Mouse (Mus musculus) 416B (cell line): Measurements from ENCODE around the gene Coro2b.

ENCODE experiments used
- DNase-seq: peaks from one replicate; pipeline ENCODE4 v3.0.0; 2011; ENCODE audit warnings: low read depth

Gene Coro2b

GRCm38 (mm10) chr9:62513492-62514133 lies 23.2 kb downstream of the Coro2b start:
- no peak for DNase-seq

- DNase-seq = peak; percentile 48
Observed at GRCm38 (mm10) chr9:62510530-62510936, 26.3 kb downstream of the Coro2b start.

- no peak for DNase-seq
Observed at GRCm38 (mm10) chr9:62509617-62510016, 27.2 kb downstream of the Coro2b start.

GRCm38 (mm10) chr9:62508740-62509524 lies 27.9 kb downstream of the Coro2b start:
- no peak for DNase-seq

DNA sequence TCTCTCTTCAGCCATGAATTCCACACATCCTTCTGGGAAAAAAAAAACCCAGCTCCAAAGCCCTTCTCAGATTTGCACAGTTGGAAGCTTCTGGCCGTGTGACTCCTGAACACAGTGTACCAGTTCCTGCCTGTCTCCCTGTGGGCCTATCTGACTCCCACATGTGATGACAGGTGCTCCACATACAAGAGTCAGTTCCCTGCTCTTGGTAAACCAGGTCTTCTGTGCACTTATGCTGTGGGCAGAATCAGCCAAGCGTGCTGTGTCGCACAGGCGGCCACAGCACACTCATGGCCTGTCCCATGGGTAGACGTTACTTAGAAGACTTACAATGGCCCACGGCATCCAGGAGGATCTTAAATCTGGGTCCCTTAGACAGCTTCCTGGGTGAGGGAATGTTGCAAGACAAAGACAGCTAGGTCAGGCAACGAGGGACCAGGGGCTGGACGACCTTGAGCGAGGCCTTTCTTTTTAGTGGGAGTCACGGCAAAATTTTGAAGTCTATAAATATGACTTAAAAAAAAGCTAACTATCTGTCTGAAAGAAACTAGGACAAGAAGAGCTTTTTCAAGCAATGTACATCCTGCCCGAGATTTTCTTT lies 30.3 kb downstream of the Coro2b start:
- no peak for DNase-seq

GRCm38 (mm10) chr9:62504129-62504528 lies 32.7 kb downstream of the Coro2b start:
- DNase-seq = no peak

DNA sequence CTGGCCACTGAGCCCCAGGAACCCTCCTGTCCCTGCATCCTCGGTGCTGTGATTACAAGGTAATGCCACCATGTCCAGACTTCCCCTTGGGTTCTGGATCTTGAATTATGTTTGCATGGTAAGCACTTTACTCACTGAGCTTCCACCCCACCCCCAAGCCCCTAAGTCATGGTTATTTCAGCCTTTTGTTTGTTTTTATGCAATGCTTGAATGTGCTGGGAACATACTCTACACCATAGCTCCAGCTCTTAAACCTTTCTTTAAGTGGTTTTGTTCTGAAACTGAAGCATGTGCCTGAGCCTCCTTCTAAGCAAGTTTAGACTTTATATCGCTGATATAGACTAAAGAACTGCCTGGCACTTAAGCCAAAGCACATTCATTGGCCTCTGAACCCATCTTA lies 34.5 kb downstream of the Coro2b start:
- DNase-seq = no peak

GRCm38 (mm10) chr9:62501566-62501965 lies 35.3 kb downstream of the Coro2b start:
- DNase-seq = no peak

DNA sequence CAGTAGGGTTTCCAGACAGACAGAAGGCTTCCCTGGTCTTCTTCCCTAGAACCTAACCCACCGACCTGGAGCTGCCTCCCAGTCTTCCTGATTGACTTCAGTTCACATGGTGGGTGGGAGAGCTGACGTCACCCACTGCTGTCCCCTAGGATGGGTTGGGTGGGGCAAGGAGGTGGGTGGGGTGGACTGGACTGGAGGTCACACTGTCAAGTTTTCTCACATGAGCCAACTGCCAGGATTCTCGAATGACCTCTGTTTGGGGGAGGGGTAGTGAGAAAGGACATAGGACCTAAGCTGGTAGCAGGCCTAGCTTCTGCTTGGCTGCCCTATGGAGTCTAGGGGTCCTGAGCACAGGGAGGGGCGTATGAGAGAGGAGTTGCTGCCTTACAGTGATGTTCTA lies 36.8 kb downstream of the Coro2b start:
- DNase-seq = no peak

DNA sequence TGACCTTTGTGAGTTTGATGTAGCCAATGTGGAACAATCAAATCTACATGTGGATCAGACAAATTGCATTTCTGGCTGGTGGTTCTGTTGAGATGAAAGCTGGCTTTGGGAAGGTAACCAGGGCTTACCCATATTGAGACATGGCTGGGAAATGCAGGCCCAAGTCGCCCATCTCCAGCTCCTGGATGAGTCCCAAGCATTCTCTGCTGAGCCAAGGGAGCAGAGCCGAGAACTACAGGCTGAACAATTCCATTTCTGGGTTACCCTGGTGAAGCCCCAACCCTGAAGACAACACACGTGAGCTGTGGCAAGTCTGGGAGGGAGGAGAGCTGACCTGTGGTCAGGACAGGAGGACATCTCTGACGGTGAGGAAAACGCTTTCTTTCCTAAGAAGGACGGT lies 37.9 kb downstream of the Coro2b start:
- no peak for DNase-seq

DNA sequence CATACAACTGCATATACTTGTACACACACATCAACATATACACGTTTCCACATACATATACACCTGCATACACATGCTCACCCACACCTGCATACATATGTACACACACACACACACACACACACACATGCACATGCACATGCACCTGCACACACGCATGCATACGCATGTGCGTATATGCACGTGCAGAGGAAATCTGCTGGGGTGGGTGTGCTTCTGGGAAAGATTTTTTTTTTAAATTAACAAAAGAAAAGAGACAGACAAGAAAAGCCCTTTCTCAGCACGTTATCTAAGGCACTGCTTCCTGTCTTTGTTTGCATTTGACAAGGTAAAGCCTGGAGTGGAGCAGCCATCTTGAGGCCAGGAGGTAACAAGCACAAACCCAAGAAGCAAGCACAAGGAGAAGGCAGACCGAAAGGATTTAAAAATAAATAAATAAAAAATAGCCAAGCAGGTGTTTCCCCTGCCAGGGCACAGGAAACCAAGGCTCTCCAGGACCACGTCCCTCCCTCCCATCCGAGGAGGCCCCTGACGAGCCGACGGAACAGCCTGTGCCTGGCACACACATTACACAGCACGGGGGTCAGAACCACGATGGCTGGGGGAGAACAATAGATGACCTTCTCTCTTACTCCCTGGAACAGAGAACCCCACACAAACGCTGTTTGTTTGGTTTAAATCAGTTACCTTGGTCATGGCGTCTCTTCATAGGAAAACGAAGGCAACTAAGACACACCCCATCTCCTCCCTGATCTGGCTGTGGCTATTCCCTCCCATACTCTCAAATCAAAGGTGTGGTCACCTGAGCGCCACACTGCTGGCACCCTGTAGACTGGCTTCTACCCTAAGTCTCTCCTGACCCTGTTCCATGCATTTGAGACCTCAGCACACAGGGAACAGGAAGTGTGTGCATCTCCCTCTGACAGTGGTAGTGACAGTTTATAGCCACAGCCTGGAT lies 39.4 kb downstream of the Coro2b start:
- no peak for DNase-seq

DNA sequence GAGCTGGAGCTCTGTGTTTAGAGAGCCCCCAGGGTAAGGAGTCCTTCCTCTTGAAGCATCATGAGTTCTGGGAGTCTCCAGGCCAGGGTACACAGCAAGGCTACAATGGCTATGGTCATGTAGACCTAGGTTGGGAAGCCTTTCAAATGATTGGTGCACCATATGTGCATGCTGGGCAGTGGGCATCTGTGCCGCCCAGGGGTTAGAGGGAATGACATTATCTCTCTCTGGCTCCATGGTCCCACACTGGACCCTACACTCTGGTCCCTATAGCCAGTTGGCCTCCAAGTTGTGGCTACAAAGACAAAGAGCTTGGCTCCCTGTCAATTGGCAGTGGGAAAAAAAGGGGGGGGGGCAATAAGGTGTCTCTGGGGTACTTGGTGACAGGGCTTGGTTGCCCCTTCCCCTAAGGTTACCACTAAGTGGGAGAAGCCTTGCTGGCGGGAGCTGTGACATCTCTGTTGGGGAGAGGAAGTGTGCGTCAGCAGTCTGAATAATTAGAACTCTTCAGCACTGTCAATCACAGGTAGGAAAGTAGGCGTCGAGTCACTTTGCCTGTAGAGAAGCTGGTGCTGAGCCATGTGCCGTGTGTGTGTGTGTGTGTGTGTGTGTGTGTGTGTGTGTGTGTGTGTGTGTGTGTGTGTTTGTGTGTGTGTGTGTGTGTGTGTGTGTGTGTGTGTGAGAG lies 44.4 kb downstream of the Coro2b start:
- no peak for DNase-seq

DNA sequence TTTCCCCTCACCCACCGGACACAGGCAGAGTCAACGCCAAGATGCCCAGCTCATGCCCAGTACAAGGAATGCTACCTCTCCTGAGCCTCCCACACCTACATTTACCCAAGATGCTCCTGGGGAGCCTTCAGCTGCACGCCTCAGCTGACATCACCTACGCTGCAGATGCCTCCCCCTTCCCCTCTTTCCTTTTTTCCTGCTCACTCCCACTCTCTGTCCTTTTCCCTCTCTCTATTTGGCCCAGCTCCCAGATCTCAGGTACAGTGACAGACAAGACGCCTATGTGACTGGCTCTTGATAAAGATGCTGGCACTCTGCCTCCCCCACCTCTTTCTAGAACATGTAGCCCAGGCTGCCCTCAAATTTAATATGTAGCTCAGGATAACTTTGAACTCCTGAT lies 45.2 kb downstream of the Coro2b start:
- no peak for DNase-seq

- peak; percentile 57 for DNase-seq
Observed at GRCm38 (mm10) chr9:62491104-62491503, 45.7 kb downstream of the Coro2b start.

DNA sequence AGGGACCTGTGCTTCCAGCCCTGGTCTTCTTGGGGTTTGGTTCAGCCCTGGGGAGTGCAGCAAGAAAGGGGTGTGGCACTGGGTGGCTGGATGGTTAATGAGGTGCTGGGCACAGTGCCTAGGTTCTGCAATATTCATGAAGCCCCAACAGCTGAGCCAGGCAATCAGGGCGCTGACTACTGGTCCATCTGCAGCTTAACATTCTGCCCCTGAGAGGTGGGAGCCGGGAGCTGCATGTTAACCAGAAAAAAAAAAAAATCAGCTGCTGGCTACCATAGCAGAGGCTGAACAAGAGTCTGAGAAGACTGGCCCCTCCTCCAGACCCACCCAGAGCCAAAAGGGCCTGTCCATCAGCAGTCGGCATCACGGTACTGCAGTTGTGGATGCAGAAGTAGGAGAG lies 52.7 kb downstream of the Coro2b start:
- no peak for DNase-seq

- no peak for DNase-seq
Observed at GRCm38 (mm10) chr9:62482788-62483187, 54.1 kb downstream of the Coro2b start.

DNA sequence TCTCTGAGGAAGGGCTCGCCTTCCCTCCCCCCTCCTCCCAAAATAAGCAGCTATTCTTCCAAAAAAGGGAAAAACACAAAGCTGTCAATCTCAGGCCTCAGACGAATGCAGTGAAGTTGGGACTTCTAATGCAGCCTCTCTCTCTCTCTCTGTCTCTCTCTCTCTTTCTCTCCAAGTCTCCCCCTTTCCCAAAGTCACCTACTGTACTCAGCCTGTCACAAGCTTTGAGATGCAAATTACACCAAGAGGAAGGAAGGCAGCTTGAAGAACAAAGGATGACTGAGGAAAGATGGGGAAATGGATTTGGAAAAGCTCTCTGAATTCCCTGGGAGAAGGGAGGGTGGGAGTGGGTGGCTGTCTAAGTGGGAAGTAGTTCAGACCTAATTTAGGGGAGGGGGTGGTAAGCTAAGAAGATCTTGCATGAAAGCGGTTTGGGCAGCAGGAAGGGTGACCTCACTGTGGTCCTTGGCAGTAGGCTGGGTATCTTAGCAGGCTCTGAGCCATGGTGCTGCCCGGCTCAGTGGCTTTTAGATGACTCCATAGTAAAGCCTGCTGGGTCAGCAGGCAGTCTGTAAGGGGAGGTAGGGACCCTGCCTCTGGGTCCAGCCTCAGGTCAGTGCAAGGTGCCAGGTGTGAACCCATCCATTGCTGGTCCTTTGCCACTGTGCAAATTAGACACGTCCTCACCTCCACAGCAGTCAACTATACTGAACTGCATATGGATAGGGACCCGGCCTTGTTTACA lies 55.8 kb downstream of the Coro2b start:
- DNase-seq = no peak

- DNase-seq = no peak
Observed at GRCm38 (mm10) chr9:62480149-62480548, 56.7 kb downstream of the Coro2b start.

DNA sequence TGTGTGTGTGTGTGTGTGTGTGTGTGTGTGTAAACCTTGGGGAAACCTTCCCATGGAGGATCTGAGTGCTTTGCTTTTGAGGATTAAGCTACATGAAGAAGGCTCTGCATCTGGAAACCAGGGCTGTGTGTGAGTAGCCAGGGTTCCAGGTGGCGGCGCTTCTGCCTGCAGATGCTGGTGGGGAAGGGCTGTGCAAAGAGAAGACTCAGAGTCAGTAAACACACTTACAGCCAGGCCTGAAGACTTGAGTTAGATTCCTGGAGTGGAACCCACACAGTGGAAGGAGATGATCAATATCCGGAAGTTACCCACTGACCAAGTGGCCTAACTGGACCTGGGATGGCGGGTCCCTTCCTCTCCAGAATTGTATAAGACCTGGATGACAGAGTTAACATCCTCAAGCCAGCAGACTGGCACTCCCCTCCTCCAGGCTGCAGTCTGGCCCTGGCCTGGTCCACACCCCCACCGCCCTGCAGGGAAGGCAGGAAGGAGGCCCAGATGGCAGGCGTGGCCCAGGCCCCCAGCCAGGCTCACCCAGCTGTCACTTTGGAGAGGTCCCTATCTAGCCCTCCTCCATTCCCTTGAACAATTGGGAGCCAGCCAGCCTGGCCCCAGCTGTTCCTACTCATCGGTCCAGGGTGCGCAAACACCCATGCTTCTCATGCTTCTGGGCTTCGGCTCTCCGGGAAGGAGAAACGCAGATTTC lies 59.9 kb downstream of the Coro2b start:
- no peak for DNase-seq

- DNase-seq = no peak
Observed at GRCm38 (mm10) chr9:62474206-62474605, 62.6 kb downstream of the Coro2b start.
